Mouse (Mus musculus) lung, adult 2 months (tissue): ENCODE measurements around the gene Tnfrsf19.

Experiments used
- CTCF ChIP-seq: fragments of 200-500 bp; IDR thresholded peaks from 2 replicates; pipeline ENCODE4 v1.5.1; 2011; ENCODE audit warnings: mild to moderate bottlenecking, low read length, control low read depth; ENCODE audit not compliant: insufficient read depth
- POLR2A ChIP-seq: fragments of 200-500 bp; IDR thresholded peaks from 2 replicates; pipeline ENCODE4 v1.6.1; 2011; ENCODE audit warnings: low read depth, mild to moderate bottlenecking, control low read depth, low read length, borderline replicate concordance; ENCODE audit errors: extremely low read depth

DNA sequence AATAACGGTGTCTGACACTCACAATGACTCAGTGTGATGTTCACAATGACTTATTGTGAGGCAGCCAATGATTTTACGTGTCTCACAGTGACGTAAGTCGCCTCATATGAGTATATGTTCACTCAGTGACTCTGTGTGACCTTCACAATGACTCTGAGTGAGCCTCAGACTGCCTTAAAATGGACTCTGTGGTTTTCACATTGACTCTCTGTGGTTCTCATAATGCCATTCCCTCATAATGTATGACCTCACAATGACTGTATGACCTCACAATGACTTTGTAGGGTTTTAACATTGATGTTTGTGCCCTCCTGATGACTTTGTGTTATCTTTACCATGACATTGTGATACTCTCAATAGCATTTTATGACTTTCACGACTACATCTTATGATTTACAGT lies 110.6 kb downstream of the Tnfrsf19 start:
- TF ChIP-seq CTCF (no peak), POLR2A (no peak)
